Mouse (Mus musculus): ENCODE measurements around the gene 1810049J17Rik. TPM values are rescaled to one million over a fixed set of nuclear protein-coding genes. Genes with fewer than 3 reads are reported as not detected.
A peak's percentile ranks its signal among the peaks of the same experiment; 100 is the strongest.

1810049J17Rik gene
- polyA plus RNA-seq, 1 experiment from 2014 or later: 1.1 TPM

DNA sequence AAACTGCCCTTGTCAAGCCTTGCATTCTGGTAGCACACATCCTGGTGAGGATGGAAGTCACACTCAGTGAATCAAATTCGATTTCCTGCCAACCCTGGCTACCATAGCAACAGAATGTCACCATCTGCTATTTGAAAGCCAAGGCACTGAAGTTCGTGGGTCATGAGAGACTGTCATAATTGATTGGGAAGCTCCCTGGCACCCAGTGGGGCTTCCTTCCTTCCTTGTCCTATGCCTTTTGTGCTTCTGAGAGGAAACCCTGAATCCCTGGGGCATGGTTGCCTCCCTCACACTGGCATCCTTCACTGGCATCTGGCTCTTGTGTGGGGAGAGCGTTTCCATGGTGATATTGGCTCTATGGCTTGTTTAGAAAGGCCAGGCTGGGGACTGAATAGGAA, 44.4 kb upstream of the 1810049J17Rik start:
- H3K4me2 ChIP-seq (ENCODE audit: low read depth, low read length): no peak overlapping the region
- no peak for DNase-seq
- no peaks in the 10 kb centered on the region for H3K9me3 ChIP-seq (ENCODE audit: low read length)
- no peaks in the 10 kb centered on the region for H3K36me3 ChIP-seq (replicated peaks; ENCODE audit: insufficient read depth, low read length)
- no peak overlapping the region for H3K27ac ChIP-seq (ENCODE audit: low read depth)
- TF ChIP-seq CTCF (IDR thresholded peaks at IDR 0.05; ENCODE audit: low read depth) (no peak), EP300 (IDR thresholded peaks at IDR 0.05; ENCODE audit: low read depth) (no peak)
- no peaks in the 10 kb centered on the region for H3K27me3 ChIP-seq (ENCODE audit: insufficient read depth, low read length)
- no peak overlapping the region for H3K4me3 ChIP-seq (ENCODE audit: low read depth, low read length)
- H3K9ac ChIP-seq (replicated peaks): no peak overlapping the region
- H3K4me1 ChIP-seq (ENCODE audit: insufficient read depth): peaks cover 25% of the 10 kb centered on the region
- WGBS (ENCODE audit: insufficient replicate concordance): 60% methylated on average over 3 of the region's 3 CpGs
- peak; percentile 49 for ATAC-seq

DNA sequence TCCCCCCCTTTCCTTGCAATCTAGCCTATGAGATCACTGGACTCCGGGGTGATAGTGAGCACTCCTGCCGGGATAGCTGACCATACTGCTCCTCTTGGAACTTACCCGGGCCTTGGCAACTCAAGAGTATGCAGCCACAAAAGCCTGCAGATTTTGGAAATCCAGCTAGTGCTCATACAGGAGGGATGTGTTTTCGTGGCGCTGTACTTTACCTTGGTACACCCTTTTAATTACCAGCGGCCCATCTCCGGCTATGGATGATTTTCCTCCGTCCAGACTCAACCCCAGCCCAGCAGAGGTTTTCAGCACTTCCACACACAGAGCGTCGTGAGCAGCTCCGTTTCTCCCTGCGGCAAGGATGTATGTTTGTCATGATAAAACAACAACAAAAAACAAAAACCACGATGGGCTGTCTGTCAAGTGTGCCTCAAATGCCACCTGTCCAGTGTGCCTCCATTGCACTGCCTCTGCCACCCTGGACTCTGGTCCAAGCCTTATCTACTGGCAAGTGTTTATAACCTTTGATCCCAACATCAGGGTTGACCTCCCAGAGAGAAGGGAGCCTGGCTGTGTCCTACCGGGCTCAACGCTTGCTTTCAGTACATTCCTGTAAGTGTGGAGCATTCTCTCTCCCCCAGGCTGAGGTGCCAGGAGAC, 43.8 kb upstream of the 1810049J17Rik start:
- H3K4me2 ChIP-seq (ENCODE audit: low read depth, low read length): no peak overlapping the region
- no peaks in the 10 kb centered on the region for H3K36me3 ChIP-seq (replicated peaks; ENCODE audit: insufficient read depth, low read length)
- ATAC-seq: peak; percentile 71
- TF ChIP-seq EP300 (IDR thresholded peaks at IDR 0.05; ENCODE audit: low read depth): no peak
- TF ChIP-seq CTCF (IDR thresholded peaks at IDR 0.05; ENCODE audit: low read depth): no peak
- WGBS (ENCODE audit: insufficient replicate concordance): 70% methylated on average over 15 of the region's 15 CpGs
- H3K4me1 ChIP-seq (ENCODE audit: insufficient read depth): peaks cover 25% of the 10 kb centered on the region
- no peak overlapping the region for H3K4me3 ChIP-seq (ENCODE audit: low read depth, low read length)
- no peak overlapping the region for H3K27ac ChIP-seq (ENCODE audit: low read depth)
- H3K9ac ChIP-seq (replicated peaks): no peak overlapping the region
- no peaks in the 10 kb centered on the region for H3K27me3 ChIP-seq (ENCODE audit: insufficient read depth, low read length)
- H3K9me3 ChIP-seq (ENCODE audit: low read length): no peaks in the 10 kb centered on the region
- no peak for DNase-seq

DNA sequence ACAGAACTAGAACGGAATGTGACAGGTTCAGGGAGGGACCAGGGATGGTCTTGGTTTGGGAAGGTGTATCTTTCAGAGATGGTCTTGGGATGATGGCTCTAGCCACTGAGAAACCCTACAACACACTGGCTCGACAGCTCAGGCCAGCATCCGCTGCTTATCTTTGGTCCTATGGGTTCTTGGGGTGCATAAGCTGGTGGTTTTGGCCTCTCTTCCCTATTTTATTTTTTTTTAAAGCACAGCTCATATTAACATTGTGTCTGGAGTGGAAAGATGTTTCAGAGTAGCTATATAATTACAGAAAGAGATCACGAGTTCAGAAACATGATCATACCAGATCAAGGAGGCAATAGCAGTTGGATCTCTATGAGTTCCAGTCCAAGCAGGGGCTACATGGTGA, 42.4 kb upstream of the 1810049J17Rik start:
- TF ChIP-seq EP300 (IDR thresholded peaks at IDR 0.05; ENCODE audit: low read depth): no peak
- no peak for TF ChIP-seq CTCF (IDR thresholded peaks at IDR 0.05; ENCODE audit: low read depth)
- DNase-seq: no peak
- no peak for ATAC-seq

DNA sequence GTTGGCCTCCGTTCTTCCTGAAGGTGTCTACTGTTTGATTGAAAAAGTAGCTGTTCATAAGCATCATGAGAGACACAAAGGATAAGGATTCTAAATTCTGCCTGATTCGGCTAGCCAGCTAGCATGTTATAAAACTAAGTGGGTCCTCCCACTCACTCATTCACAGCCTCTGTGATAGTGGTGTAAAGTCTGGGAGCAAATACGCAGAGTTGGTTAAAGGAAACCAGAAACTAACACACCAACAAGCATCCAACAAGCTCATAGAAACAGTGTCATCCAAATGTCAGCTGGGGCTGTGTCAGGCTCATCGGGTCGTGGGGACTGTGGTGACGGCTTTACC, 41.0 kb upstream of the 1810049J17Rik start:
- no peak for ATAC-seq
- Histone ChIP-seq H3K4me2 (ENCODE audit: low read depth, low read length) (no peak overlapping the region), H3K4me3 (ENCODE audit: low read depth, low read length) (no peak overlapping the region), H3K27me3 (ENCODE audit: insufficient read depth, low read length) (no peaks in the 10 kb centered on the region), H3K9ac (replicated peaks) (no peak overlapping the region), H3K36me3 (replicated peaks; ENCODE audit: insufficient read depth, low read length) (no peaks in the 10 kb centered on the region), H3K4me1 (ENCODE audit: insufficient read depth) (peaks cover 17% of the 10 kb centered on the region), H3K9me3 (ENCODE audit: low read length) (no peaks in the 10 kb centered on the region), H3K27ac (ENCODE audit: low read depth) (no peak overlapping the region)
- no peak for DNase-seq
- TF ChIP-seq EP300 (IDR thresholded peaks at IDR 0.05; ENCODE audit: low read depth) (no peak), CTCF (IDR thresholded peaks at IDR 0.05; ENCODE audit: low read depth) (no peak)
- WGBS (ENCODE audit: insufficient replicate concordance): 78% methylated on average over 6 of the region's 6 CpGs

More for the DNA sequence above, 42.4 kb upstream of the 1810049J17Rik start:
- Histone ChIP-seq H3K9me3 (ENCODE audit: low read length) (no peaks in the 10 kb centered on the region), H3K4me1 (ENCODE audit: insufficient read depth) (peaks cover 25% of the 10 kb centered on the region), H3K4me3 (ENCODE audit: low read depth, low read length) (no peak overlapping the region), H3K9ac (replicated peaks) (no peak overlapping the region), H3K27ac (ENCODE audit: low read depth) (no peak overlapping the region), H3K36me3 (replicated peaks; ENCODE audit: insufficient read depth, low read length) (no peaks in the 10 kb centered on the region), H3K27me3 (ENCODE audit: insufficient read depth, low read length) (no peaks in the 10 kb centered on the region), H3K4me2 (ENCODE audit: low read depth, low read length) (no peak overlapping the region)
- WGBS (ENCODE audit: insufficient replicate concordance): 74% methylated on average over 4 of the region's 4 CpGs

DNA sequence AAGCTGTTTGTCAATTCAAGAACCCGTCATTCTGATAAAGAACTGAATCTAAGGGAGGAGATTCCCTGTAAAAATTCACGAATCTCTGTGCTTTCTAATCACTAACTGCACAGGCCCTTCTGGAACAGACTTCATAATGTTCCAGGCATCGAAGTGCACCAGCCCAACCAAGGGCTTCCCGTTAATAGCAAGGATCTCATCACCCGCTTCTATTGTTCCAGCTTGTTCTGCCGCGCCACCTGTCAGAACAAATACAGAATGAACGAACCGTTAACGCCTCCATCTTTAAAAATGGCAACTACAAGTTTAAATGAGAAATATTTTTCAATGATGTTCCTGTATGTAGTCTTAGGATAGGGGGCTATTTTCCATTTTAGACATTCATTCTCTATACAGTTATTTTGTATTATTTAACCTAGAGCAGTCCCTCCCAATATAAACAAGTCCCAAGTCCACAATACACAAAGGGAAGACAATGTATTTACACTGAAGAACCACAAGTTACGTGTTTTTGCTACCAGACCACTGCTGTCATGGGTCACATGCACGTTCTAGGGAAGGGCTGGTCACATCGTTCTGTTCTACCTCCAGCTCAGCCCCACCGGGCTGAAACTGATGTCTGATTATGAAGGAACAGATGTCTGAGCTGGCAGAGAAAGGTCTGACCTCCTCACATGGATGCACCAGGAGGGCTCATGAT, 40.5 kb upstream of the 1810049J17Rik start:
- ATAC-seq: no peak
- no peak for TF ChIP-seq EP300 (IDR thresholded peaks at IDR 0.05; ENCODE audit: low read depth)
- TF ChIP-seq CTCF (IDR thresholded peaks at IDR 0.05; ENCODE audit: low read depth): no peak
- DNase-seq: no peak
- Histone ChIP-seq H3K4me1 (ENCODE audit: insufficient read depth) (peaks cover 12% of the 10 kb centered on the region), H3K27me3 (ENCODE audit: insufficient read depth, low read length) (no peaks in the 10 kb centered on the region), H3K36me3 (replicated peaks; ENCODE audit: insufficient read depth, low read length) (no peaks in the 10 kb centered on the region), H3K27ac (ENCODE audit: low read depth) (no peak overlapping the region), H3K9me3 (ENCODE audit: low read length) (no peaks in the 10 kb centered on the region), H3K4me3 (ENCODE audit: low read depth, low read length) (no peak overlapping the region), H3K9ac (replicated peaks) (no peak overlapping the region), H3K4me2 (ENCODE audit: low read depth, low read length) (no peak overlapping the region)
- 82% methylated on average over 14 of the region's 14 CpGs for WGBS (ENCODE audit: insufficient replicate concordance)

DNA sequence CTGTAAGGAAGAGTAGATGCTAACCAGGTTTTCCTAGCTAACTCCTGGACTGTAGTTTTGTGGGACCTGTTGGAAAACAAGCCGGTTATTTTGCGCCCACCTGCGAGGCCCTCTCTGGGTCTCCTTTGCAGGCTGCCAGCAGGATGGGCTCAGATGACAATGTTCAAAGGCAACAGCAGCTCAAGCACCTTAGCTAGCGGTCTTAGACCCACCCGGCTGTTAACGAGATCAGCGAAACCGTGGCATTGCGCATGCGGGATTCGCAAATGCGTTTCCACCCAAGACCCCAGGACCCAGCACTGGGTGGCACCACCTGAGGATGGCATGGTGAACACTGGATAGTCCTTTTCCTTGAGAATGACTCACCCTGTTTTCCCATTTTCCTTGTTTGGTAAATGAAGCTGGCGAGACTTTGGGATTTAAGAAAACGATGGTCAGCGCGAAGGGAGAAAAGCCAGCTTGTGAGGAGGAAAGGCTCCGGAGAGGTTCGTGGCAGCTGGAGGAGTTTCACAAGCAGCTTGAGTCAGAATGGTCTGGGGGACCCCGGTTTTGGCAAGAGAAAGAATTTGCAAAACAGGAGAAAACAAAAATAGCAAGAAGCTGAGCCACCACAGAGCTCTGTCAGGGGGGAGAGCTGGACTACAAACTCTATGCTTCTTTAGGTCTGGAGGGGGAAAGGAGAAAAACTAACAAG, 39.0 kb upstream of the 1810049J17Rik start:
- H3K4me1 ChIP-seq (ENCODE audit: insufficient read depth): 0 out of 2 replicates have a peak, but pooled peaks cover under 1% of the 10 kb centered on the region
- H3K27ac ChIP-seq (ENCODE audit: low read depth): no peak overlapping the region
- no peaks in the 10 kb centered on the region for H3K9me3 ChIP-seq (ENCODE audit: low read length)
- WGBS (ENCODE audit: insufficient replicate concordance): 86% methylated on average over 19 of the region's 19 CpGs
- no peak overlapping the region for H3K4me2 ChIP-seq (ENCODE audit: low read depth, low read length)
- ATAC-seq (no peak), DNase-seq (no peak)
- no peaks in the 10 kb centered on the region for H3K27me3 ChIP-seq (ENCODE audit: insufficient read depth, low read length)
- 0 out of 2 replicates have a peak, but pooled peaks cover 2% of the 10 kb centered on the region for H3K36me3 ChIP-seq (replicated peaks; ENCODE audit: insufficient read depth, low read length)
- H3K4me3 ChIP-seq (ENCODE audit: low read depth, low read length): no peak overlapping the region
- no peak for TF ChIP-seq CTCF (IDR thresholded peaks at IDR 0.05; ENCODE audit: low read depth)
- no peak for TF ChIP-seq EP300 (IDR thresholded peaks at IDR 0.05; ENCODE audit: low read depth)
- no peak overlapping the region for H3K9ac ChIP-seq (replicated peaks)

Data from liver, postnatal 0 days (tissue).